Mouse (Mus musculus) midbrain, embryonic 11.5 days (tissue): Measurements from ENCODE around the gene Supt6. TPM values are rescaled to one million over a fixed set of nuclear protein-coding genes. Genes with fewer than 3 reads are reported as not detected.

Source experiments
- ATAC-seq: fragments of 200-750 bp; cut with Nextera tagmentation; 2 replicates; pipeline ENCODE4 v1.8.0; 2017; ENCODE audit warnings: moderate TSS enrichment, moderate library complexity; ENCODE audit not compliant: low FRiP score
- DNase-seq: peaks from one replicate; pipeline ENCODE4 v3.0.0; 2015; ENCODE audit warnings: low spot score; ENCODE audit errors: missing footprints
- H3K27ac ChIP-seq: fragments of 300-500 bp; sonication (generic); 2 replicates; pipeline ENCODE4 v1.5.1; 2014; ENCODE audit warnings: low read depth, low read length
- H3K27me3 ChIP-seq: fragments of 300-500 bp; sonication (generic); 2 replicates; pipeline ENCODE4 v1.6.1; 2014; ENCODE audit warnings: mild to moderate bottlenecking, low read length, moderate library complexity, mixed read lengths; ENCODE audit not compliant: control insufficient read depth, insufficient read depth
- H3K36me3 ChIP-seq: fragments of 300-500 bp; sonication (generic); 2 replicates; pipeline ENCODE4 v1.6.1; 2014; ENCODE audit warnings: mild to moderate bottlenecking, low read length, moderate library complexity, mixed read lengths; ENCODE audit not compliant: control insufficient read depth, insufficient read depth
- H3K4me1 ChIP-seq: fragments of 300-500 bp; sonication (generic); 2 replicates; pipeline ENCODE4 v1.6.1; 2014; ENCODE audit warnings: low read length; ENCODE audit not compliant: control insufficient read depth, insufficient read depth
- H3K4me2 ChIP-seq: fragments of 300-500 bp; sonication (generic); 2 replicates; pipeline ENCODE4 v1.6.1; 2014; ENCODE audit warnings: mild to moderate bottlenecking, moderate library complexity
- H3K4me3 ChIP-seq: fragments of 300-500 bp; sonication (generic); 2 replicates; pipeline ENCODE4 v1.5.1; 2014; ENCODE audit warnings: low read depth, low read length
- H3K9ac ChIP-seq: fragments of 300-500 bp; sonication (generic); 2 replicates; pipeline ENCODE4 v1.6.1; 2014; ENCODE audit warnings: low read length
- H3K9me3 ChIP-seq: fragments of 300-500 bp; sonication (generic); 2 replicates; pipeline ENCODE4 v1.6.1; 2016; ENCODE audit warnings: low read length; ENCODE audit not compliant: control insufficient read depth
- WGBS: fragments of 180-500 bp; shearing (Covaris S2); extraction: QIAGEN DNeasy Blood & Tissue Kit; methylation state at CpG from one replicate; pipeline ENCODE4 v1.1.7; 2014; 5-methylcytosine and 5-hydroxymethylcytosine counted together
- polyA plus RNA-seq: library from polyadenylated mRNA; unstranded; fragments of >200 nt; fragmentation: Nextera tagmentation; extraction: Ambion mirVana; gene quantifications from 2 replicates; pipeline ENCODE4 v1.2.1, GENCODE M21; 2014

Supt6 gene
- polyA plus RNA-seq, 1 experiment from 2014 or later, result 25.2 TPM

GRCm38 (mm10) chr11:78245261-78245626, 543 bp downstream of the Supt6 start:
- no peak for DNase-seq
- ATAC-seq, result no peak
- Histone ChIP-seq H3K4me2 (peak overlapping the region; percentile 89), H3K27ac (peak overlapping the region; percentile 74), H3K9me3 (no peaks in the 10 kb centered on the region), H3K9ac (peak overlapping the region; percentile 86), H3K36me3 (peaks cover 2% of the 10 kb centered on the region; the same call in 1 of the 2 replicates), H3K4me1 (peaks cover 21% of the 10 kb centered on the region), H3K27me3 (no peaks in the 10 kb centered on the region), H3K4me3 (peak overlapping the region; percentile 95)
- WGBS, result under 1% methylated on average over 19 of the region's 19 CpGs

GRCm38 (mm10) chr11:78240193-78240857, 5.5 kb downstream of the Supt6 start:
- Histone ChIP-seq H3K4me3 (no peak overlapping the region), H3K4me1 (peaks cover 10% of the 10 kb centered on the region), H3K4me2 (no peak overlapping the region), H3K36me3 (peaks cover 3% of the 10 kb centered on the region; the same call in 1 of the 2 replicates), H3K9me3 (no peaks in the 10 kb centered on the region), H3K9ac (no peak overlapping the region), H3K27me3 (no peaks in the 10 kb centered on the region), H3K27ac (no peak overlapping the region)
- WGBS, result 95% methylated on average over 9 of the region's 9 CpGs
- peak; percentile 41 for DNase-seq
- ATAC-seq, result no peak

GRCm38 (mm10) chr11:78231518-78231917, 14.3 kb downstream of the Supt6 start:
- no peak for ATAC-seq
- no peaks in the 10 kb centered on the region for H3K27me3 ChIP-seq
- H3K4me2 ChIP-seq, result no peak overlapping the region
- H3K27ac ChIP-seq, result no peak overlapping the region
- 94% methylated on average over 6 of the region's 6 CpGs for WGBS
- DNase-seq, result no peak
- no peaks in the 10 kb centered on the region for H3K9me3 ChIP-seq
- no peak overlapping the region for H3K4me3 ChIP-seq
- no peaks in the 10 kb centered on the region for H3K4me1 ChIP-seq
- peaks cover 38% of the 10 kb centered on the region for H3K36me3 ChIP-seq
- H3K9ac ChIP-seq, result no peak overlapping the region

GRCm38 (mm10) chr11:78223586-78223985, 22.2 kb downstream of the Supt6 start:
- Histone ChIP-seq H3K36me3 (peaks cover 46% of the 10 kb centered on the region), H3K4me1 (no peaks in the 10 kb centered on the region), H3K9me3 (no peaks in the 10 kb centered on the region), H3K4me2 (no peak overlapping the region), H3K4me3 (no peak overlapping the region), H3K27me3 (no peaks in the 10 kb centered on the region), H3K27ac (no peak overlapping the region), H3K9ac (no peak overlapping the region)
- 90% methylated on average over 4 of the region's 4 CpGs for WGBS
- no peak for ATAC-seq
- DNase-seq, result no peak

- DNase-seq, result no peak
- Histone ChIP-seq H3K9me3 (no peaks in the 10 kb centered on the region), H3K9ac (no peak overlapping the region), H3K36me3 (peaks cover 44% of the 10 kb centered on the region), H3K4me1 (no peaks in the 10 kb centered on the region), H3K4me3 (no peak overlapping the region), H3K27ac (no peak overlapping the region), H3K4me2 (no peak overlapping the region), H3K27me3 (no peaks in the 10 kb centered on the region)
- WGBS, result 92% methylated on average over 11 of the region's 11 CpGs
- ATAC-seq, result no peak
Measured at GRCm38 (mm10) chr11:78215709-78216317, 30.0 kb downstream of the Supt6 start.

GRCm38 (mm10) chr11:78213086-78213817, 32.5 kb downstream of the Supt6 start:
- peaks cover 36% of the 10 kb centered on the region for H3K36me3 ChIP-seq
- 95% methylated on average over 14 of the region's 14 CpGs for WGBS
- DNase-seq, result no peak
- no peak overlapping the region for H3K4me2 ChIP-seq
- H3K4me3 ChIP-seq, result no peak overlapping the region
- no peaks in the 10 kb centered on the region for H3K4me1 ChIP-seq
- no peak overlapping the region for H3K27ac ChIP-seq
- no peak overlapping the region for H3K9ac ChIP-seq
- ATAC-seq, result no peak
- no peaks in the 10 kb centered on the region for H3K27me3 ChIP-seq
- no peaks in the 10 kb centered on the region for H3K9me3 ChIP-seq

- no peak overlapping the region for H3K27ac ChIP-seq
- H3K9ac ChIP-seq, result no peak overlapping the region
- H3K27me3 ChIP-seq, result no peaks in the 10 kb centered on the region
- WGBS, result 94% methylated on average over 5 of the region's 5 CpGs
- H3K4me2 ChIP-seq, result no peak overlapping the region
- H3K9me3 ChIP-seq, result no peaks in the 10 kb centered on the region
- H3K4me3 ChIP-seq, result no peak overlapping the region
- ATAC-seq (no peak), DNase-seq (no peak)
- no peaks in the 10 kb centered on the region for H3K4me1 ChIP-seq
- peaks cover 29% of the 10 kb centered on the region for H3K36me3 ChIP-seq
Measured at GRCm38 (mm10) chr11:78211513-78211912, 34.3 kb downstream of the Supt6 start.

GRCm38 (mm10) chr11:78210615-78211014, 35.2 kb downstream of the Supt6 start:
- ATAC-seq, result no peak
- Histone ChIP-seq H3K9me3 (no peaks in the 10 kb centered on the region), H3K4me1 (no peaks in the 10 kb centered on the region), H3K4me3 (no peak overlapping the region), H3K4me2 (no peak overlapping the region), H3K27ac (no peak overlapping the region), H3K36me3 (peaks cover 26% of the 10 kb centered on the region), H3K27me3 (no peaks in the 10 kb centered on the region), H3K9ac (no peak overlapping the region)
- 75% methylated on average over 7 of the region's 7 CpGs for WGBS
- no peak for DNase-seq

GRCm38 (mm10) chr11:78209886-78210285, 35.9 kb downstream of the Supt6 start:
- Histone ChIP-seq H3K9ac (no peak overlapping the region), H3K4me1 (no peaks in the 10 kb centered on the region), H3K27ac (no peak overlapping the region), H3K4me3 (no peak overlapping the region), H3K36me3 (peaks cover 25% of the 10 kb centered on the region), H3K4me2 (no peak overlapping the region), H3K27me3 (no peaks in the 10 kb centered on the region), H3K9me3 (no peaks in the 10 kb centered on the region)
- DNase-seq (no peak), ATAC-seq (no peak)
- 93% methylated on average over 6 of the region's 6 CpGs for WGBS
